Mouse (Mus musculus): ENCODE data around the gene Cacna2d2.

GRCm38 (mm10) chr9:107409449-107409848 is 10.0 kb downstream of the Cacna2d2 start:
- TF ChIP-seq CTCF (conservative IDR thresholded peaks at IDR 0.05; ENCODE audit: insufficient read depth, insufficient read length, low read depth, low read length) (no peak), POLR2A (IDR thresholded peaks at IDR 0.05; ENCODE audit: low read depth, low read length) (no peak)

All from kidney, adult 2 months (tissue).